Mouse (Mus musculus) brain, adult 2 months (tissue): Measurements from ENCODE around the gene A930009A15Rik.

Experiments
- DNase-seq: peaks from one replicate; pipeline ENCODE4 v3.0.0; 2011; ENCODE audit warnings: low read depth, low spot score

The A930009A15Rik gene

GRCm38 (mm10) chr10:115569712-115570491, at the start of gene A930009A15Rik:
Gene A930009A15Rik (plus strand): TSS chr10:115569986.
- DNase-seq, result no peak

- no peak for DNase-seq
These were observed 49.3 kb upstream of the A930009A15Rik start for GRCm38 (mm10) chr10:115520200-115521080.

DNA sequence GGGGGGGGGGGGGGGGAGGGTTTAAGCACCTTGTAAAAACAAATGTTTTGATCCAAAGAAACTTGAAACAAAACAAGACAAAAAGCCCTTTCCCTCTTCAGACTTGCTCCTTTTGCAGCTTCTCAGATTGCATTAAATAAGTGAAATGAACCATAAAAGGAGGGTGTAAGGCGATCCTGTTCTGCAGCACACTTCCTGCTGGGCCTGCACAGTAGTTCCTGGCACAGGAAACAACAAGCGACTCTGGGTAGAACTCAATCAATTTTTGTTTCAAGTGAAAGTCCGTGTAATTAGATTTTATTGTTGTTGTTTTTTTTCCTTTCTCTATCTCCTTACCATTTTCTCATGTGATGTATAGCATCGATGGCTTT, 48.7 kb upstream of the A930009A15Rik start:
- no peak for DNase-seq

DNA sequence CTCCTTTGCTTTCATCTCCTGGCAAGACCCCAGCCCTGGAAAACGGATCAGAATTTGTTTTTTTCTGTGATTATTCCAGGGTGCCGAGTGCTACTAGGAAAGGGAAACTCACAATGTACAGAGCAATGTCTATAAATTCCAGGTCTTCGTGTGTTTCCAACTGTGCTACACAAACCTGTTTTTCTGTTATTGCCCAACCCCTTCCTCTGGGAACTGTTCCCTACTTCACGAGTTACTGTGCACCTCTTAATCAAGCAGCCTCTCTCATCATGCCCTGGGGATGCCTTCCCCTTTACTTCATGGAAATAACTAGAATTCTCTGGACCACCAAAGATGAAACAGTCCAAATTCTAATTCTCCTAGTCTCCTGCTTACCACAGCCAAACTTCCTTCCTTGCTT, 40.9 kb upstream of the A930009A15Rik start:
- no peak for DNase-seq

DNA sequence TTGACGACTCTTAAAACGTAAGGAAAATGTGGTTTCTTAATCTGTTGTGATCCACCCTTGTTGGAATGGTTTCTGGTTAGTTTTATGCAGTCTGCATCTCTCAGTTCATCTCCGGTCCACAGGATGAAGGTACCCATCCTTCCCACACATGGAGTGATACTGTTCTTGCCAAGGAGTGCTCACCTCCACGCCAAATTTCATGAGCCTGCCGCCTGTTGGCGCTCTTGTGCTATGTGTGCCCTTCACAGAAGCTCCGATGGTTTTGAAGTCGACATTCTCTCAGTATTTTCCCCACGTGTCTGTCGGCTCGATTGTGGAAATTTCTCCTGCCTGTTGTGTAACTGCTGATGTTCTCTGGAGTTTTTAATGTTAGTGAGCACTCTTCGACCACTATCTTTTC, 40.0 kb upstream of the A930009A15Rik start:
- peak; percentile 20 for DNase-seq

GRCm38 (mm10) chr10:115530746-115531145, 39.0 kb upstream of the A930009A15Rik start:
- no peak for DNase-seq

DNA sequence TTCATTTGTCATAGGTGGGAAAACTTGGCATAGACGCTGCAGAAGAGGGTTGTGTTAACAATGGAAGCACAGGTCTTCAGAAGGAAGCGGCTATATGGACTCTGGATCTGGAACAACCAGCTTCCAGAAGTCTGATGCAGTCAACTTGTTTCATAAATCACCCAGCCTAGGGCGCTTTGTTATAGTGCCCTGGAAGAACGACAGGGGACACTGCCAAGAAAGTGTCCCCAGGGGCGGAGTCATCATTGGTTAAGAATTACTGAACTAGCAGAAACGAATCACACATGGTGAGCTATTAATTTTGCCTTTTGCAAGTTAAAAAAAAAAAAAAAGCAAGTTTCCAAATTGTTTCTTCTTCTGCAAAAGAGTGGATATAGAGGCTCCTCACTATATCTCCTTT, 26.9 kb upstream of the A930009A15Rik start:
- no peak for DNase-seq

- DNase-seq, result peak; percentile 42
These were observed 19.5 kb upstream of the A930009A15Rik start for GRCm38 (mm10) chr10:115550253-115550652.

DNA sequence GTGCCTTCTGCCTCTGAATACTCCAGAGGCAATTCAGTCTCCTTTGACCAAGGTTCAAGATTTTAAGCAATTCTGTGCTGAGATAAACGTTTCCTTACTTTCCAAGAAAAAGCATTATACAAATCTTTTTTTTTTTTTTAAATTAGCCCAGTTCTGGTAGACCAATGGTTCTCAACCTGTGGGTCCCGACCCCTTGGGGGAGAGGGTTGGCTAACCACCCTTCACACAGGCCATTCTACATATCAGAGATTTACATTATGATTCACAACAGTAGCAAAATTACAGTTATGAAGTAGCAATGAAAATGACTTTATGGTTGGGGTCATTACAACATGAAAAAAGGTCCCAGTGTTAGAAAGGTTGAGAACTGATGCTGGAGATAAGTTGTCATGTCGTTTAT, 18.7 kb upstream of the A930009A15Rik start:
- DNase-seq, result no peak

DNA sequence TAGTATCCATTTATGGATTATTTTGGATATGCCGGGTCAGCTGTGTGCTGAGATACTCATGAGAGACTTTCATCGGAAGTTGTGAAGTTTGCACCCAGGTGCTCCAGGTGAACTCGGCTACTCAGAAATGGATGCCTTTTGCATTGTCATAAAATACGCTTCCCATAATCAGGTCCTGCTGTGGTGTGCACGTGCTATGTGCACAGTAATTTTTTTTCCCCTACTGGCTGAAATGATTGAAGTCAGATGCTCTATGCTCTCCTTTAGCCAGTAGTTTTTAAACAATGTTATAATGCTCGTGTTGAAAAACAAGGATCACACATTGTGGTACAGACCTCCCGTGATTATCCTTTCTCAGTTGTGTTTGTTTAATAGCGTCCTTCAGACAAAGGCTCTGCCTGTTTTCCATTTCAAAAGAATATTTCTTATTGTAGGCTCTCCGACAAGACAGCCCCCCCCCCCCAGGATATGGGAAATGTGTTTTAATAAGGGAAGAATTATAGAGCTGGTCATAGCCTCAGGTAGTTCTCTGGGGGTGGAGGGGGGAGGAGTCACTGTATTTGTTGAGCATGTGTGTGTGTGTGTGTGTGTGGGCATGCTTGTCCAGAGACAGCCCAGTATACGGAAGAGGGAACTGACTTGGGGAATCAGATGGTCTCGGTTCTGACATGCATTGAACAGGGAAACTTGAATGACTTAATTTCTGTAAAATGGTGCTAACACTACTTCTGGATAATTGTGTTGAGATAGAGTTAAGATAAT, 16.3 kb upstream of the A930009A15Rik start:
- no peak for DNase-seq

GRCm38 (mm10) chr10:115555191-115555765, 14.5 kb upstream of the A930009A15Rik start:
- no peak for DNase-seq

GRCm38 (mm10) chr10:115556738-115557242, 13.0 kb upstream of the A930009A15Rik start:
- peak; percentile 22 for DNase-seq

- peak; percentile 38 for DNase-seq
These were observed 8.5 kb upstream of the A930009A15Rik start for GRCm38 (mm10) chr10:115561136-115561880.

DNA sequence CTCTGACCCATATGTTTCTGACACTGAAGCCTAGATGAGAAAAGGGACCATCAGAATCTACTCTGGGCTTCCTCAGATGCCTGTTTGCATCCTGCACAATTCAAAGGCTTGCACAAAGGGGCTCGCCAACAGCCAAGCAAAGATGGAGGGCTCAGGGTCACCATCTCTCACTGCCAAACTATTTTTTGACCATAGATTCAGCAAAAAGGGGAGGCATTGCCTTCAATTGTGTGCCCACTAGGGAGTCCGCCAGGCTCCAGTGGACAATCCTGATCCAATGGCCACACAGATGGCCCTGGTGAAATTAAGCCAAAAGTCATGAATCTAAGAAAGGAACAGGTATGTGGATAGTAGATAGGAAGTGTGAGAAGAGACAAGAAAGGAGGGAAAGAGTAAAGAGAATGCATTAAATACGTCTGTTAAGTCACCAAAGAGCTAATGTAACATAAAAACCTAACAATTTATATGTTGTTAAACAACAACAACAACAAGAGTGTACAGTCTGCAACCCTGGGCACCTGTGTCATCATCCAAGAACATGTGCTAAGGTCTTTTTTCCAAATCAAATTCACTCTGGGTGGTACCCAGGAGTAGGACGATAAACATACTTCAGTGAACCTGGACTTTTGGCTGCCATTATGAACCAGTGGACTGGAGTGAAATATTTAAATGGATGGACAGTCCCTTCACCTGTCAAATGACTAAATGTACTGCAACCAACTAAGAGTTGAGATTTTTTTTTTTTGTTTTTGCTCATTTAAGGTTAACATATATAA, 6.7 kb upstream of the A930009A15Rik start:
- DNase-seq, result peak; percentile 70

- no peak for DNase-seq
These were observed 5.8 kb upstream of the A930009A15Rik start for GRCm38 (mm10) chr10:115563961-115564360.

DNA sequence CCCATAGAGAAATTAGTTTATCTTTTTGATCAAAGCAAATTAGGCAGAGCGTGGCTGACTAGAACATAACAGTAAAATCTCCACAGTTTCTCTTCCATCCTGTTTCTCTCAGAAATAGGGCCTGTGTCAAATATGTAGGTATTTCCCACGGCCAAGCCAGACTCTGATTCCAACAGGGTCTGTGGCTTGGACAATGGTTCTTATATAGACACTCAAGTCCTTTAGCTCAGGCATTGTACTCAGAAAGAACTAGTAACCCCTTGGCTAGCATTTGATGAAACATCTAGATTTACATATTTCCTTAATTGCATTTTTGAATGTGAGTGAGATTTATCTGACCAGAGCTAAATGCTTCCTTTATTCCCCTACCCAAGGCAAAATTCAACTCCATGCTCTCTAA, 791 bp downstream of the A930009A15Rik start:
- DNase-seq, result no peak

DNA sequence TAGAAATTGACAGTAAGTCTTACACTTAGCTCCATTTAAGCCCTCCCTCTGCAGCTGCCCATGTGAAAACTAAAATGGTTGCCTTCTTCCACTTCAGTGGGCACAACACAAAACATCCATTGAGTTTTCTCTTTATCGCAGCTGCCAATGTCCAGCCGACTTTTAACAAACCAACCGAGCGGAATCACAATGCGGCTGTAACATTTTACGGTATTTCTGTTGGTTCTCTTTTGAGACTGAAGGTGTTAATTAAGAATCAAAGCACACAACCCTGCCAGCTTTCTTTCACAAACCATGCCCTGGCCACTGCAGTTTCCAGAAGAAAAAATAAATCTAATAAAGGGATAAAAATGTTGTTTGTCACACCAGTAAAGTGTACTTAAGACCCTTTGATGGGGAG, 1.5 kb downstream of the A930009A15Rik start:
- DNase-seq, result no peak

- no peak for DNase-seq
These were observed 2.1 kb downstream of the A930009A15Rik start for GRCm38 (mm10) chr10:115571734-115572440.

DNA sequence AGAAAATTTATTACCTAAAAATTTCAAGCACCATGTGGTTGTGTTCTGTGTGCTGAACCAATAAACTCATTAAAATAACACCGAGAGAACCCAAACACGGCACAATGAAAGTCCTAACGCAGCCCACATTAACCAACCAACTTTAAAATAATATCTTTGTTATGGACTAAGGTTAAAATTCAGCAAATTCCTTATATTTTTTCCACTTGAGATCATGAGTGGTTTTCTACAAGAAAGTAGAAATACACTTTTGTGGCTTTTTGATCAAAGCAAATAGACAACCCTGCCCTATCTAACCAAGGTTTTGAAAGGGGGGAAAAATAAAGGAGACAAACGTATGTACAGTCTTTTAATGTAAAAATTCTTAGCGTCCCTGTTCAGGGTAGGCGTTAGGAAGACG, 9.3 kb downstream of the A930009A15Rik start:
- no peak for DNase-seq
